Mouse (Mus musculus): ENCODE data around the gene Dcaf12l2.

Gene Dcaf12l2

GRCm38 (mm10) chrX:44367646-44368521, at the start of gene Dcaf12l2:
Dcaf12l2 (minus strand) TSS chrX:44368342.
- DNase-seq (ENCODE audit: low read depth, low spot score), result peak; percentile 64

GRCm38 (mm10) chrX:44367280-44367645, 879 bp downstream of the Dcaf12l2 start:
- peak; percentile 6 for DNase-seq (ENCODE audit: low read depth, low spot score)

Data from ZHBTc4 (cell line).